Mouse (Mus musculus) thymus, postnatal 0 days (tissue): ENCODE data around the gene Mpp3. TPM values are rescaled to one million over a fixed set of nuclear protein-coding genes. Genes with fewer than 3 reads are reported as not detected.
A peak's percentile ranks its signal among the peaks of the same experiment; 100 is the strongest.

Experiments
- DNase-seq: peaks from one replicate; pipeline ENCODE4 v3.0.0-alpha.2; 2015; ENCODE audit warnings: low spot score
- polyA plus RNA-seq: library from polyadenylated mRNA; unstranded; fragments of >200 nt; fragmentation: Nextera tagmentation; extraction: Ambion mirVana; gene quantifications from 2 replicates; pipeline ENCODE4 v1.2.1, GENCODE M21; 2015

Gene Mpp3
- polyA plus RNA-seq, 1 experiment from 2014 or later: 0.34 TPM

- no peak for DNase-seq
Observed at GRCm38 (mm10) chr11:102039487-102040137, 11.4 kb upstream of the Mpp3 start.

- no peak for DNase-seq
Observed at GRCm38 (mm10) chr11:102037789-102038188, 9.5 kb upstream of the Mpp3 start.

GRCm38 (mm10) chr11:102036336-102036735 lies 8.1 kb upstream of the Mpp3 start:
- no peak for DNase-seq

GRCm38 (mm10) chr11:102035456-102035960 lies 7.2 kb upstream of the Mpp3 start:
- no peak for DNase-seq

GRCm38 (mm10) chr11:102034887-102035286 lies 6.6 kb upstream of the Mpp3 start:
- no peak for DNase-seq

- no peak for DNase-seq
Observed at GRCm38 (mm10) chr11:102033055-102033591, 4.9 kb upstream of the Mpp3 start.

GRCm38 (mm10) chr11:102031149-102031548 lies 2.9 kb upstream of the Mpp3 start:
- no peak for DNase-seq

GRCm38 (mm10) chr11:102029966-102030365 lies 1.7 kb upstream of the Mpp3 start:
- DNase-seq: no peak

- no peak for DNase-seq
Observed at GRCm38 (mm10) chr11:102029304-102029703, 1.0 kb upstream of the Mpp3 start.

GRCm38 (mm10) chr11:102027361-102028017 lies 772 bp downstream of the Mpp3 start:
- DNase-seq: no peak

GRCm38 (mm10) chr11:102026694-102027360 lies 1.4 kb downstream of the Mpp3 start:
- peak; percentile 16 for DNase-seq

- DNase-seq: no peak
Observed at GRCm38 (mm10) chr11:102025991-102026660, 2.1 kb downstream of the Mpp3 start.

- DNase-seq: no peak
Observed at GRCm38 (mm10) chr11:102025354-102025753, 2.9 kb downstream of the Mpp3 start.

GRCm38 (mm10) chr11:102024875-102025274 lies 3.4 kb downstream of the Mpp3 start:
- no peak for DNase-seq

GRCm38 (mm10) chr11:102024084-102024758 lies 4.0 kb downstream of the Mpp3 start:
- no peak for DNase-seq

GRCm38 (mm10) chr11:102023406-102023805 lies 4.9 kb downstream of the Mpp3 start:
- no peak for DNase-seq

- no peak for DNase-seq
Observed at GRCm38 (mm10) chr11:102021196-102021595, 7.1 kb downstream of the Mpp3 start.

- DNase-seq: no peak
Observed at GRCm38 (mm10) chr11:102019736-102020135, 8.5 kb downstream of the Mpp3 start.

GRCm38 (mm10) chr11:102016136-102016535 lies 12.1 kb downstream of the Mpp3 start:
- no peak for DNase-seq

GRCm38 (mm10) chr11:102015472-102015871 lies 12.8 kb downstream of the Mpp3 start:
- DNase-seq: peak; percentile 26

GRCm38 (mm10) chr11:102013201-102013600 lies 15.1 kb downstream of the Mpp3 start:
- DNase-seq: no peak
